Mouse (Mus musculus): ENCODE data around the gene Cilp2. TPM values are rescaled to one million over a fixed set of nuclear protein-coding genes. Genes with fewer than 3 reads are reported as not detected.

Gene Cilp2
- polyA plus RNA-seq, 1 experiment from 2014 or later: 0.25 TPM

DNA sequence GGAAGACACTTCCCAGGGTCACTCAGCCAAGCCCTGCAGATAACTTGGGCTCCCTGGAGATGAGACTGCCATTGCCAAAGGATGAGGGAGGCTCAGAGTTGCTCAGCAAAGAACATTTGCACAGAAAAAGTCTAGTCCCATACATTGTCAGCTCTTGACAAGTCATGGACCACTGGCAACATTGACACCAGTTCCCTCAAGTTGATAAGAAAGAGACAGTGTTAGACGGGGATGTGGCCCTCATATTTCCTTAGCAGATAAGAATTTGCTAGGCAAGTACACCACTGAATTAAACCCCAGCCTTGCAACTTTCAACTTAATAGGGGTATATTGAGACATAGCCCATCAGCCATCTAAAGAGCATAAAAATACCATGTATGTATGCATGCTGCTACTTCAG lies 36.5 kb upstream of the Cilp2 start:
- H3K9ac ChIP-seq (ENCODE audit: low read depth, low read length): no peak overlapping the region
- H3K4me3 ChIP-seq (ENCODE audit: low read depth, low read length): no peak overlapping the region
- TF ChIP-seq CTCF (IDR thresholded peaks at IDR 0.05; ENCODE audit: low read depth): no peak
- WGBS: 38% methylated on average over 1 of the region's 1 CpGs
- H3K27ac ChIP-seq (ENCODE audit: low read depth, low read length): no peak overlapping the region
- no peak for ATAC-seq
- H3K36me3 ChIP-seq (ENCODE audit: control insufficient read depth, insufficient read depth): peaks cover 19% of the 10 kb centered on the region; the same call in 1 of the 2 replicates
- H3K4me2 ChIP-seq (replicated peaks; ENCODE audit: low read depth): no peak overlapping the region
- no peaks in the 10 kb centered on the region for H3K27me3 ChIP-seq (replicated peaks; ENCODE audit: control insufficient read depth, insufficient read depth, low read length)
- H3K9me3 ChIP-seq (ENCODE audit: control insufficient read depth): no peaks in the 10 kb centered on the region
- H3K4me1 ChIP-seq (replicated peaks; ENCODE audit: control insufficient read depth, insufficient read depth, low read length): peaks cover 3% of the 10 kb centered on the region; the same call in 1 of the 2 replicates

DNA sequence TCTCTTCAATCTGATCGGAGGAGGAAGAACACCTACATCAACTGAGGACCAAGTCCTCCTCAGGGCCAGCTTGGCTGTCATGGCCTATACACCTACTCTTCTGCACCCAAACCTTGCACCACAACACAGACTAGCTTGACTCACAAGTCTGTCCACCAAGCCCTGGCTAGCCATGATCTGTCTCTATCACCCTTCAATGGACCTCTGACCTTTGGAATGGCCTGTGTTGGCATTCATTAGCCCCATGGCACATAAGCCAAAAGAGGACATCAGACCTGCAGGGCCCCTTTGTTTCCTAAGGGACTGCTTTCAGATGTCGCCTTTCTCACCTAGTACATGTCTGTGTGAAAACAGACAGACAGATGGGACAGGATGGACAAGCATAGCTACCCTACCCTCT lies 33.7 kb upstream of the Cilp2 start:
- no peak overlapping the region for H3K9ac ChIP-seq (ENCODE audit: low read depth, low read length)
- WGBS: 82% methylated on average over 2 of the region's 2 CpGs
- peaks cover 3% of the 10 kb centered on the region; the same call in 1 of the 2 replicates for H3K4me1 ChIP-seq (replicated peaks; ENCODE audit: control insufficient read depth, insufficient read depth, low read length)
- H3K27ac ChIP-seq (ENCODE audit: low read depth, low read length): peak overlapping the region; percentile 71
- peaks cover 32% of the 10 kb centered on the region for H3K36me3 ChIP-seq (ENCODE audit: control insufficient read depth, insufficient read depth)
- no peak overlapping the region for H3K4me3 ChIP-seq (ENCODE audit: low read depth, low read length)
- peak; percentile 31; the same call in 1 of the 2 replicates for ATAC-seq
- no peaks in the 10 kb centered on the region for H3K9me3 ChIP-seq (ENCODE audit: control insufficient read depth)
- no peak for TF ChIP-seq CTCF (IDR thresholded peaks at IDR 0.05; ENCODE audit: low read depth)
- H3K27me3 ChIP-seq (replicated peaks; ENCODE audit: control insufficient read depth, insufficient read depth, low read length): no peaks in the 10 kb centered on the region
- 0 out of 2 replicates have a peak overlapping the region, but pooled peaks have one; percentile 13 for H3K4me2 ChIP-seq (replicated peaks; ENCODE audit: low read depth)

DNA sequence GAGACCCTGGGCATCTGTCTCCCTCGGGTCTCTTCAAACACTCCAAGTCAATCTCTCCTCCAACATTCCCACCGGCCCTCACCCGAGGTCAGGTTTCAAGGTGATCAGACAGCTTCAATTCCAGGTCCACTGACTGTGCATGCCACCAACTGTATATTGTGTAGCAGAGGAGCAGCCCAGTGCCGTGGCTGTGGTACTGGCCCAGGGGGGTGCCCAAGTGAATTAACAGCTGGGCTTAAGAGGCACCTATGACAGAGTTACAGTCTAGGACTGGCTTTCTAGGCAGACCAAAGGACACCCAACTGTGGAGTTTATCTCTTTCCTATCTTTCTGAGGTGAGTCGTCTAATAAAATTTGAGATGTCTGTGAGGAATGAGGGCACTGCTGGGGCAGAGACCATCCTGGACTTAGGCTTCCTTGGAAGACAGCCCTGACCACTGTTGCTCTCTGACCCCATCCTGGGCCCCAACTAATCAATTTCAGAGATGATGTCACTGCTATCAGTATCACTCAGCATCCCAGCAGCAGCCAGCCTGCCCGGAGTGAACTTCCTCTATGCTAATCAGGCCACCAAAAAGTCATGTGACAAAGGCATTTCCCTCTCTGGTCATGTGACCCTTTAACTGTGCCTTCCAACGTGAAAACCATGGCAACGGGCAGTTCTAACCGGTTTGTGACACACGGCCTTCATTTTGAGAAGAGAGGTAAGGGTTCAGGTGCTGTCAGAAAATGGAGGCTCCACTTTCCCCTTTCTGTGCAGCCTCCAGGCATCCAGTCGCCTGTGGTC lies 32.6 kb upstream of the Cilp2 start:
- Histone ChIP-seq H3K4me1 (replicated peaks; ENCODE audit: control insufficient read depth, insufficient read depth, low read length) (peaks cover 3% of the 10 kb centered on the region; the same call in 1 of the 2 replicates), H3K9ac (ENCODE audit: low read depth, low read length) (no peak overlapping the region), H3K27me3 (replicated peaks; ENCODE audit: control insufficient read depth, insufficient read depth, low read length) (no peaks in the 10 kb centered on the region), H3K4me2 (replicated peaks; ENCODE audit: low read depth) (peak overlapping the region; percentile 13; the same call in 1 of the 2 replicates), H3K36me3 (ENCODE audit: control insufficient read depth, insufficient read depth) (peaks cover 43% of the 10 kb centered on the region), H3K9me3 (ENCODE audit: control insufficient read depth) (no peaks in the 10 kb centered on the region), H3K4me3 (ENCODE audit: low read depth, low read length) (no peak overlapping the region), H3K27ac (ENCODE audit: low read depth, low read length) (peak overlapping the region; percentile 71)
- 32% methylated on average over 11 of the region's 11 CpGs for WGBS
- no peak for TF ChIP-seq CTCF (IDR thresholded peaks at IDR 0.05; ENCODE audit: low read depth)
- peak; percentile 81 for ATAC-seq

DNA sequence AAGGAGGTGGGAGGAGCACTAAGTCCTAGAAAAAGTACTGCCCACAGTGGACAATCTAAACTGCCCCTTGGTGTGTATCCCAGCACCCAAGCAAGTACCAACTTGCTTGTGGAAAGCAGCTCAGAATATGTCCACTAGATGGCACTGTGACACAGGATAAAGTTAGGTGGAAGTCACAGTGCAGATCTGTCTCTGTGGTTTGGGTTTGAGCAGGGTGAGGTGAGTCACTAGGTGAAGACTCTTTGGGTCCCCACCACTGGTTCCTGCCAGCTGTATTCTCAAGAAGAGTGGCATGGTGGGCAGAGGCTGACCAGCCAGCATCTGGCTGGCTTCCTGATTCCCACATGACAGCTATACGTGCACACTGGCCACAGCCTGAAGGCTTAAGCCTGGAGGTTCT lies 31.5 kb upstream of the Cilp2 start:
- Histone ChIP-seq H3K27me3 (replicated peaks; ENCODE audit: control insufficient read depth, insufficient read depth, low read length) (no peaks in the 10 kb centered on the region), H3K27ac (ENCODE audit: low read depth, low read length) (no peak overlapping the region)

DNA sequence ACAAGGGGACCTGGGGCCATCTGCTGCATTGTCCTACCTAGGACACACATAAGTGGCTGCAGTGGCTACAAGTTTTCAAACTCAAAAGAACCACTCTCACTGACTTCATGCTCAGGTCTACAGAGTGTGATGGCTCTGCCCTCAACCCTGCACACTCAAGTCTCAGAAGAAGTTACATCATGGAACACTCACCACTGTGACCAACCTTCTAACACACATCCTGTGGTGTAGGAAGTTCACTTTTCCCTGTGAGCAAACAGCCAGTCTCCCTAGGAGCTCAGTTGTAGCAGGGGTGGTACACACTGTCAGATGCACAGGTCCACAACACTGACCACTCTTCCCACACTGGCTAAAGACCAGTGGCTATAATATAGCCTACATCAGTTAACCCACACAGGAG lies 31.0 kb upstream of the Cilp2 start:
- Histone ChIP-seq H3K27ac (ENCODE audit: low read depth, low read length) (no peak overlapping the region), H3K4me2 (replicated peaks; ENCODE audit: low read depth) (no peak overlapping the region), H3K9ac (ENCODE audit: low read depth, low read length) (no peak overlapping the region), H3K4me3 (ENCODE audit: low read depth, low read length) (no peak overlapping the region), H3K36me3 (ENCODE audit: control insufficient read depth, insufficient read depth) (peaks cover 54% of the 10 kb centered on the region), H3K9me3 (ENCODE audit: control insufficient read depth) (no peaks in the 10 kb centered on the region), H3K4me1 (replicated peaks; ENCODE audit: control insufficient read depth, insufficient read depth, low read length) (peaks cover 3% of the 10 kb centered on the region; the same call in 1 of the 2 replicates), H3K27me3 (replicated peaks; ENCODE audit: control insufficient read depth, insufficient read depth, low read length) (no peaks in the 10 kb centered on the region)
- TF ChIP-seq CTCF (IDR thresholded peaks at IDR 0.05; ENCODE audit: low read depth): no peak
- ATAC-seq: no peak

More for the DNA sequence above, 31.5 kb upstream of the Cilp2 start:
- 58% methylated on average over 1 of the region's 1 CpGs for WGBS
- ATAC-seq: no peak
- TF ChIP-seq CTCF (IDR thresholded peaks at IDR 0.05; ENCODE audit: low read depth): peak; percentile 94
- Histone ChIP-seq H3K36me3 (ENCODE audit: control insufficient read depth, insufficient read depth) (peaks cover 53% of the 10 kb centered on the region), H3K4me2 (replicated peaks; ENCODE audit: low read depth) (no peak overlapping the region), H3K9me3 (ENCODE audit: control insufficient read depth) (no peaks in the 10 kb centered on the region), H3K4me1 (replicated peaks; ENCODE audit: control insufficient read depth, insufficient read depth, low read length) (peaks cover 3% of the 10 kb centered on the region; the same call in 1 of the 2 replicates), H3K9ac (ENCODE audit: low read depth, low read length) (no peak overlapping the region), H3K4me3 (ENCODE audit: low read depth, low read length) (no peak overlapping the region)

DNA sequence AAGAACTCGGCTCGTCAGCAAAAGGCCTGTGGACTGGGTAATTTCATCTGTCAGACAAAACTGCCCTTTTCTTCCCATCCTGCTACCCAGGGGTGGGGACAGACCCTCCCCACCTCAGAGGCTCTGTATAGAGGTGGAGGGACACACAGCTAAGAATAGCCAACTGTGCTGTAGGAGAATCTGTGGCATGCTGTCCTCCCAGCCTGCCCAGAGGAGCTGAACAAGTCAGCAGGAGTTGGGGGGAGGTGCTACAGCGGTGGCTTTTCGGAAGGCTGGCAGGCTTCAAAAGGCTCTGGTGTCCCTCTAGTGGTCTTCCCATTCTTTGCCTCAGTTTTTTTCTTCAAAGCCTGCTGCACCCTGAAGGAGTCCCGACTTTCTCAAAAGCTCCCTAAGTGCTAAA lies 28.3 kb upstream of the Cilp2 start:
- Histone ChIP-seq H3K27me3 (replicated peaks; ENCODE audit: control insufficient read depth, insufficient read depth, low read length) (no peaks in the 10 kb centered on the region), H3K4me3 (ENCODE audit: low read depth, low read length) (no peak overlapping the region), H3K4me2 (replicated peaks; ENCODE audit: low read depth) (no peak overlapping the region), H3K9ac (ENCODE audit: low read depth, low read length) (no peak overlapping the region), H3K9me3 (ENCODE audit: control insufficient read depth) (no peaks in the 10 kb centered on the region), H3K36me3 (ENCODE audit: control insufficient read depth, insufficient read depth) (peaks cover 74% of the 10 kb centered on the region), H3K4me1 (replicated peaks; ENCODE audit: control insufficient read depth, insufficient read depth, low read length) (no peaks in the 10 kb centered on the region), H3K27ac (ENCODE audit: low read depth, low read length) (no peak overlapping the region)
- WGBS: 41% methylated on average over 5 of the region's 5 CpGs
- no peak for ATAC-seq
- TF ChIP-seq CTCF (IDR thresholded peaks at IDR 0.05; ENCODE audit: low read depth): peak; percentile 57
